Mouse (Mus musculus): ENCODE measurements around the gene Mocs2. TPM values are rescaled to one million over a fixed set of nuclear protein-coding genes. Genes with fewer than 3 reads are reported as not detected.

Gene Mocs2
- 58.9 and 73.1 TPM in 2 replicates for polyA plus RNA-seq (2016; fragmentation: Nextera tagmentation; extraction: Ambion mirVana)

GRCm38 (mm10) chr13:114817751-114818360, at the start of gene Mocs2:
Gene Mocs2, plus strand, starts transcription at chr13:114818236.
- Histone ChIP-seq H3K4me3 (peak within 1 kb of the TSS; percentile 82), H3K27ac (peak within 1 kb of the TSS; percentile 77), H3K4me1 (peaks cover 11% of the 10 kb centered on the region; the same call in 1 of the 2 replicates), H3K36me3 (peaks cover 11% of the 10 kb centered on the region; the same call in 1 of the 2 replicates), H3K9me3 (replicated peaks) (no peaks in the 10 kb centered on the region), H3K27me3 (ENCODE audit: low read depth, poor library complexity, severe bottlenecking) (no peaks in the 10 kb centered on the region)
- WGBS: under 1% methylated on average over 39 of the region's 39 CpGs
- DNase-seq (ENCODE audit: low spot score): peak; percentile 97

DNA sequence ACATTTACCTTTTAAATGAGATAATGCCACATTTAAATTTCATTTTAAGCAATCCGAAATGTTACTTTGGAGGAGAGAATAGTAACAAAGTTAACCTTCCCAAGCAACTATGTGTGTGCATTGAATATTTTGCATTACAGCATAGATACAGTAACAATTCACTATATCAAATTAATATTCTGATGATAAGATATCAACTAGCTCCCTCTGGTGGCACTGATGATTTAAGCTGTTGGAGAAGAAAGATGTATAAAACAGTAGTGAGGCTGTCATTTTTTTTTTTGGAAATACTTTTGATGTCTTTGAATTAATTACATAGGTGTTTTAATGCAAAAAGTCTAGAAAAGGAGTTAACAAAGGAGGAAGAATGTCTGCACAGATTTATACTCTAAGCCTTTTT, 26.5 kb upstream of the Mocs2 start:
- Histone ChIP-seq H3K36me3 (no peaks in the 10 kb centered on the region), H3K27ac (no peak overlapping the region), H3K4me1 (no peaks in the 10 kb centered on the region), H3K4me3 (no peak overlapping the region), H3K27me3 (ENCODE audit: low read depth, poor library complexity, severe bottlenecking) (no peaks in the 10 kb centered on the region), H3K9me3 (replicated peaks) (no peaks in the 10 kb centered on the region)
- no peak for DNase-seq (ENCODE audit: low spot score)
- 91% methylated on average over 1 of the region's 1 CpGs for WGBS

GRCm38 (mm10) chr13:114793250-114794030, 24.6 kb upstream of the Mocs2 start:
- H3K36me3 ChIP-seq: no peaks in the 10 kb centered on the region
- H3K27ac ChIP-seq: no peak overlapping the region
- no peaks in the 10 kb centered on the region for H3K9me3 ChIP-seq (replicated peaks)
- peak; percentile 45 for DNase-seq (ENCODE audit: low spot score)
- no peak overlapping the region for H3K4me3 ChIP-seq
- H3K4me1 ChIP-seq: no peaks in the 10 kb centered on the region
- H3K27me3 ChIP-seq (ENCODE audit: low read depth, poor library complexity, severe bottlenecking): no peaks in the 10 kb centered on the region
- WGBS: 55% methylated on average over 6 of the region's 6 CpGs

DNA sequence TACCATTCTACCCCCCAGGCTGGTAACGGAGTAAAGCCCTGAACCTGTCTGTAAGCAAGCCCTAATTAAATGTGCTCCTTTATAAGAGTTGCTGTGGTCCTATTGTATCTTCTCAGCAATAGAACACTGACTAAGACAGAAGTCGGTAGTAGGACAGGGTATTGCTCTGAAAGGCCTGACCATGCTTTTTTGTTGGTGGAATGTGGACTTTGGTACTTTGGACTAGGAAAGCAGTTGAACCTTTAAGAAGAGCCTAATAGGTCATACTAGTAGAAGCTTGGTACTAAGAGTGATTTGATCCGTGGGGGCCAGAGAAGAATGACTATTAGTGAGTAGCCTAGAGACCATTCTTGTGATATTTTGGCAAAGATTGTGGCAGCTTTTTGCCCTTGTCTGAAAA, 16.2 kb upstream of the Mocs2 start:
- Histone ChIP-seq H3K27ac (no peak overlapping the region), H3K4me1 (no peaks in the 10 kb centered on the region), H3K27me3 (ENCODE audit: low read depth, poor library complexity, severe bottlenecking) (no peaks in the 10 kb centered on the region), H3K36me3 (no peaks in the 10 kb centered on the region), H3K4me3 (no peak overlapping the region), H3K9me3 (replicated peaks) (no peaks in the 10 kb centered on the region)
- 91% methylated on average over 3 of the region's 3 CpGs for WGBS
- DNase-seq (ENCODE audit: low spot score): no peak

DNA sequence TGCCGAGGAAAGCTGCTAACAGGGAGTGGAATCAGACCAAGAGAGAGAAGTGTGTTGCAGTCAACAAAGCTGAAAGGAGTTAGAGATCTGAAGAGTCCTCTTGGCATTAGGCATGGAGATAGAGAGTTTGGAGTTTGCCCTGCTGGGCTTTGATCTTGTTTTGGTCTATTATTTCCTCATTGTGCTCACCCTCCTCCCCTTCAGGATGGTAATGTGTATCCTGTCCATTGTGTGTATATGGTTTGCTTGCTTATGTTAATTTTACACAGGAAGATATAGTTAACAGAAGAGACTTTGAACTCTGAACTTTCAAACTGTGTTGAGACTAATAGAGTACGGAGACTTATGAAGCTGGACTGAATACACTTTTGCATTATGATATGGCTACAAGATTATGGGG, 15.1 kb upstream of the Mocs2 start:
- H3K9me3 ChIP-seq (replicated peaks): no peaks in the 10 kb centered on the region
- H3K27ac ChIP-seq: no peak overlapping the region
- H3K36me3 ChIP-seq: no peaks in the 10 kb centered on the region
- no peaks in the 10 kb centered on the region for H3K27me3 ChIP-seq (ENCODE audit: low read depth, poor library complexity, severe bottlenecking)
- H3K4me1 ChIP-seq: no peaks in the 10 kb centered on the region
- WGBS: 92% methylated on average over 2 of the region's 2 CpGs
- no peak for DNase-seq (ENCODE audit: low spot score)
- H3K4me3 ChIP-seq: no peak overlapping the region

- 90% methylated on average over 5 of the region's 5 CpGs for WGBS
Measured at GRCm38 (mm10) chr13:114809624-114810210, 8.3 kb upstream of the Mocs2 start.

GRCm38 (mm10) chr13:114818513-114818912, 477 bp downstream of the Mocs2 start:
- Histone ChIP-seq H3K36me3 (peaks cover 14% of the 10 kb centered on the region; the same call in 1 of the 2 replicates), H3K27me3 (ENCODE audit: low read depth, poor library complexity, severe bottlenecking) (no peaks in the 10 kb centered on the region), H3K4me1 (peaks cover 11% of the 10 kb centered on the region; the same call in 1 of the 2 replicates), H3K9me3 (replicated peaks) (no peaks in the 10 kb centered on the region), H3K4me3 (peak overlapping the region; percentile 82), H3K27ac (peak overlapping the region; percentile 77)
- no peak for DNase-seq (ENCODE audit: low spot score)
- 34% methylated on average over 9 of the region's 9 CpGs for WGBS

More at GRCm38 (mm10) chr13:114809624-114810210, 8.3 kb upstream of the Mocs2 start:
- H3K36me3 ChIP-seq: no peaks in the 10 kb centered on the region
- no peaks in the 10 kb centered on the region for H3K9me3 ChIP-seq (replicated peaks)
- H3K4me1 ChIP-seq: no peaks in the 10 kb centered on the region
- no peak overlapping the region for H3K27ac ChIP-seq
- DNase-seq (ENCODE audit: low spot score): no peak
- H3K27me3 ChIP-seq (ENCODE audit: low read depth, poor library complexity, severe bottlenecking): no peaks in the 10 kb centered on the region
- no peak overlapping the region for H3K4me3 ChIP-seq

GRCm38 (mm10) chr13:114822871-114823270, 4.8 kb downstream of the Mocs2 start:
- Histone ChIP-seq H3K4me1 (peaks cover 8% of the 10 kb centered on the region; the same call in 1 of the 2 replicates), H3K36me3 (peaks cover 44% of the 10 kb centered on the region), H3K27ac (no peak overlapping the region), H3K9me3 (replicated peaks) (no peaks in the 10 kb centered on the region), H3K27me3 (ENCODE audit: low read depth, poor library complexity, severe bottlenecking) (no peaks in the 10 kb centered on the region), H3K4me3 (no peak overlapping the region)
- 97% methylated on average over 2 of the region's 2 CpGs for WGBS
- DNase-seq (ENCODE audit: low spot score): no peak

- no peak for DNase-seq (ENCODE audit: low spot score)
- Histone ChIP-seq H3K36me3 (peaks cover 57% of the 10 kb centered on the region), H3K4me1 (no peaks in the 10 kb centered on the region), H3K27ac (no peak overlapping the region), H3K4me3 (no peak overlapping the region), H3K9me3 (replicated peaks) (no peaks in the 10 kb centered on the region), H3K27me3 (ENCODE audit: low read depth, poor library complexity, severe bottlenecking) (no peaks in the 10 kb centered on the region)
- WGBS: 94% methylated on average over 6 of the region's 6 CpGs
Measured at GRCm38 (mm10) chr13:114825377-114825855, 7.4 kb downstream of the Mocs2 start.

DNA sequence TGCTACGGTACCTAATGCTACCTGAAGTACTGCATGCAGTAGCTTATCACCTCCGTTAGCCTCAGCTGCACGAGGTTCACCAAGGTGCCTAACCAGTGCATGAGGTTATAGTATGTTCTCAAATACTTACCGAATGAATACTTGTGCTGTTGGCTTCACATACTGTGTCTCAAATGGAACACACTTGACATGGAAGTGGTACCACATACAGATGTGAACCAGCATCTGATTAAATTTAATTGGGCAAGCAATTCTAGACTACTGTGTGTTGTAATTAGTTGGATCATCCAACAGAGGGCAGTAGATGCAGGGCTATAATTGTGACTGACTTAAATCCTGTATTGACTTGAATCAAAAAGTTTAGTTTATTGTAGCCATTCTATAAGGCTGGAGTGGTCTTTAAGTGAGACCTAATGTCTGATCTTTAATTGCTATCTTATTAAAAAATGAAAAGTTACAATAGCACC, 13.4 kb downstream of the Mocs2 start:
- H3K27me3 ChIP-seq (ENCODE audit: low read depth, poor library complexity, severe bottlenecking): no peaks in the 10 kb centered on the region
- H3K9me3 ChIP-seq (replicated peaks): no peaks in the 10 kb centered on the region
- 83% methylated on average over 4 of the region's 4 CpGs for WGBS
- no peaks in the 10 kb centered on the region for H3K4me1 ChIP-seq
- no peak for DNase-seq (ENCODE audit: low spot score)
- peaks cover 36% of the 10 kb centered on the region for H3K36me3 ChIP-seq
- no peak overlapping the region for H3K4me3 ChIP-seq
- no peak overlapping the region for H3K27ac ChIP-seq

DNA sequence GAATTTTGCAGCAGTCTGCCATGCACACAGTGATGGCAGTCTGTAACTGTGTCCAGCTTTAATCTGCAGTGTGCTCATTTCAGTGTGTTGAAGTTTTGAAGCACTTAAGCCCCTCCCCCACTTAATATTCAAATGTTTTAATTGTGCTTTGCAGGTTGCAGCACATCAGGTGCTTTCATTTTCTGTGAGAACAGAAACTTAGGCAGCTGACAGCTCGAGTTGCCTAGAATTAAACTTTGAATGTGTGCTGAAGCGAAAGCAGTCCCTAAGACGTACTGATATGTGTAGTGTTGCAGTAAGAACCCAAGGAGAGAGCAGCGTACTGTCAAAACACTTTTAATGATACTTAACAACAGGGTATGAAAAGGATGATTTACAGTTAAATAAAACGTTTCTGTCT, 14.7 kb downstream of the Mocs2 start:
- Histone ChIP-seq H3K4me1 (no peaks in the 10 kb centered on the region), H3K27ac (no peak overlapping the region), H3K4me3 (no peak overlapping the region), H3K9me3 (replicated peaks) (no peaks in the 10 kb centered on the region), H3K36me3 (peaks cover 22% of the 10 kb centered on the region), H3K27me3 (ENCODE audit: low read depth, poor library complexity, severe bottlenecking) (no peaks in the 10 kb centered on the region)
- WGBS: 75% methylated on average over 5 of the region's 5 CpGs
- no peak for DNase-seq (ENCODE audit: low spot score)

DNA sequence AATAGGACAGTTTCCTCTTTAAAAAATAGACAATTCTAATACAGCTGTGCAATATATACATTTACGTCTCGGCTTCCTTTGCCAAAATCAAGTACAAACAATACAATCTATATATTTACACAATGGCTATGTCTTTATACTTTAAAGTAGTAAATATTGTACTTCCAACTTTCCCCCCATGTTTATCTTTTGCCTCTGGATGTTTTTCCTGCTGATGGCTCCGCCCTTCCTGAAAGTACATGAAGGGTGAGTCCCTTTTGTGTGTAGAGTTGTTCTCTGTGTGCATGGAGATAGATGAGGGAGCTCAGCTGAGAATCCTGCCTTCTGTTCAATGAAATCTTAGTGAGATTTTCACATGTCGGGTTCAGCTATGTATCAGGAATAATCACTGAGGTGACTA, 15.3 kb downstream of the Mocs2 start:
- peaks cover 17% of the 10 kb centered on the region for H3K36me3 ChIP-seq
- WGBS: 91% methylated on average over 4 of the region's 4 CpGs
- DNase-seq (ENCODE audit: low spot score): no peak
- H3K27me3 ChIP-seq (ENCODE audit: low read depth, poor library complexity, severe bottlenecking): no peaks in the 10 kb centered on the region
- no peak overlapping the region for H3K4me3 ChIP-seq
- H3K4me1 ChIP-seq: no peaks in the 10 kb centered on the region; the same call in 1 of the 2 replicates
- H3K27ac ChIP-seq: no peak overlapping the region
- H3K9me3 ChIP-seq (replicated peaks): no peaks in the 10 kb centered on the region

GRCm38 (mm10) chr13:114834580-114834979, 16.5 kb downstream of the Mocs2 start:
- WGBS: 69% methylated on average over 2 of the region's 2 CpGs

More at GRCm38 (mm10) chr13:114834580-114834979, 16.5 kb downstream of the Mocs2 start:
- no peaks in the 10 kb centered on the region; the same call in 1 of the 2 replicates for H3K4me1 ChIP-seq
- peaks cover 13% of the 10 kb centered on the region for H3K36me3 ChIP-seq
- H3K27me3 ChIP-seq (ENCODE audit: low read depth, poor library complexity, severe bottlenecking): no peaks in the 10 kb centered on the region
- H3K27ac ChIP-seq: no peak overlapping the region
- H3K4me3 ChIP-seq: no peak overlapping the region
- H3K9me3 ChIP-seq (replicated peaks): no peaks in the 10 kb centered on the region
- DNase-seq (ENCODE audit: low spot score): no peak

All from limb, embryonic 10.5 days (tissue).